8 mouse cellular contexts compared by ENCODE assay signal in genomic region chr11:75655621-75656545, GRCm38 (mm10). TPM values are rescaled to one million over a fixed set of nuclear protein-coding genes. Genes with fewer than 3 reads are reported as not detected.
DNase-seq lines count a peak whose midpoint lies in the region; ATAC-seq and TF ChIP-seq lines count a peak whose summit lies in the region.

No protein-coding gene starts in this region.

- peak overlapping the region; percentile 82 for H3K9ac ChIP-seq in ES-E14 (ENCODE audit: insufficient read depth, low read depth, low read length, poor library complexity, severe bottlenecking)
- H3K9ac ChIP-seq in forebrain, embryonic 16.5 days (replicated peaks; ENCODE audit: low read depth, low read length), result peak overlapping the region; percentile 77

- 1% methylated on average over 75 of the region's 78 CpGs for WGBS in forebrain, embryonic 16.5 days
- 1% methylated on average over 69 of the region's 78 CpGs for WGBS in macrophage (ENCODE audit: missing documents)

- in situ Hi-C loops in ES-E14 (cut with MboI; ENCODE audit: low sequenced_read_pairs in 2 of 2, unreplicated experiment in 2 of 2), result no loop called here

- intact Hi-C loops in left cerebral cortex, postnatal 10 days (cut with DNase I), result no loop called here

- ATAC-seq in forebrain, embryonic 16.5 days, result peak; percentile 37; the same call in 1 of the 2 replicates

- H3K4me2 ChIP-seq in forebrain, embryonic 16.5 days (ENCODE audit: low read length), result peak overlapping the region; percentile 99

- H3K4me3 ChIP-seq in ES-E14 (ENCODE audit: insufficient read depth in 1 of 2, low read depth in 1 of 2, low read length in 2 of 2, poor library complexity in 1 of 2, severe bottlenecking in 1 of 2) (peak overlapping the region; percentile 82 to 85), macrophage (ENCODE audit: inconsistent target) (peak overlapping the region; percentile 66)
- H3K4me3 ChIP-seq in forebrain, embryonic 16.5 days (replicated peaks; ENCODE audit: low read length), result peak overlapping the region; percentile 74

- H3K36me3 ChIP-seq in ES-E14 (ENCODE audit: control insufficient read depth, insufficient read depth, low read length, poor library complexity, severe bottlenecking) (peaks cover 33% of the 10 kb centered on the region), macrophage (ENCODE audit: inconsistent target) (peaks cover 28% of the 10 kb centered on the region)
- H3K36me3 ChIP-seq in forebrain, embryonic 16.5 days (ENCODE audit: control insufficient read depth, insufficient read depth), result peaks cover 2% of the 10 kb centered on the region; the same call in 1 of the 2 replicates

- H3K9me3 ChIP-seq in ES-E14 (ENCODE audit: control insufficient read depth, insufficient read depth, low read depth, low read length), result no peaks in the 10 kb centered on the region
- no peaks in the 10 kb centered on the region for H3K9me3 ChIP-seq in forebrain, embryonic 16.5 days (ENCODE audit: control insufficient read depth, low read length)

- H3K27me3 ChIP-seq in forebrain, embryonic 16.5 days (replicated peaks; ENCODE audit: control insufficient read depth, insufficient read depth, low read length), result peaks cover 9% of the 10 kb centered on the region

- no peak for DNase-seq in ES-E14 (ENCODE audit: low read depth, low spot score)
- peak; percentile 45 for DNase-seq in c-Kit-positive CD71-positive TER-119-negative erythroid progenitor cells, embryonic 14.5 days (ENCODE audit: low read depth)
- DNase-seq in heart, postnatal 4 days, result peak; percentile 84
- DNase-seq in left cerebral cortex, postnatal 10 days (ENCODE audit: extremely low spot score in 1 of 2, low spot score in 2 of 2), result peak; percentile 58 to 87
- peak; percentile 66 for DNase-seq in right cerebral cortex, postnatal 14 days
- peak; percentile 46 for DNase-seq in urinary bladder, postnatal 10 days (ENCODE audit: low spot score)

- H3K4me1 ChIP-seq in ES-E14 (ENCODE audit: control insufficient read depth in 2 of 2, insufficient read depth in 2 of 2, low read length in 2 of 2, poor library complexity in 1 of 2), result peaks cover 8 to 23% of the 10 kb centered on the region in 2 experiments; a peak in 3 of 4 replicates
- peaks cover 41% of the 10 kb centered on the region for H3K4me1 ChIP-seq in forebrain, embryonic 16.5 days (replicated peaks; ENCODE audit: control insufficient read depth, insufficient read depth, low read length)

- H3K79me2 ChIP-seq in macrophage (ENCODE audit: inconsistent target), result peaks cover 62% of the 10 kb centered on the region

- H3K27ac ChIP-seq in ES-E14 (ENCODE audit: insufficient read depth, low read depth, low read length, poor library complexity, severe bottlenecking) (peak overlapping the region; percentile 42; the same call in 1 of the 2 replicates), macrophage (peak overlapping the region; percentile 95)
- H3K27ac ChIP-seq in forebrain, embryonic 16.5 days (ENCODE audit: low read length), result no peak overlapping the region

TF ChIP-seq in ES-E14, 5 proteins besides CTCF, POLR2A, EP300 and RAD21:
- TF ChIP-seq ZNF384 (IDR thresholded peaks at IDR 0.05; ENCODE audit: low read depth, low read length), result no peak
- TF ChIP-seq CHD2 (IDR thresholded peaks at IDR 0.05; ENCODE audit: low read depth, low read length), result no peak
- no peak for TF ChIP-seq MAFK (IDR thresholded peaks at IDR 0.05; ENCODE audit: insufficient read depth, low read depth, low read length)
- TF ChIP-seq HCFC1 (IDR thresholded peaks at IDR 0.05; ENCODE audit: borderline replicate concordance, insufficient read depth, low read length), result no peak
- no peak for TF ChIP-seq ZC3H11A (IDR thresholded peaks at IDR 0.05; ENCODE audit: borderline replicate concordance, low read depth, low read length)

RNA-seq across cellular contexts. Expression of gene Myo1c, which starts 5.6 kb away (rescaled TPM):
- 62.8 and 62.9 TPM in 2 replicates for total RNA-seq in ES-E14 (2012; rRNA removed)
- 11.3 and 11.9 TPM in 2 replicates for polyA plus RNA-seq in forebrain, embryonic 16.5 days (2015; fragmentation: Nextera tagmentation; extraction: Ambion mirVana)
- 100 to 1,000 TPM; 158 to 160 TPM for total RNA-seq in heart, postnatal 4 days (2021)
- total RNA-seq in left cerebral cortex, postnatal 10 days (2021), result 10 to 100 TPM; 27.3 to 30.8 TPM
- total RNA-seq in macrophage (2018; cell fraction: chromatin; rRNA removed), result 100 to 1,000 TPM; 148 to 797 (median 256) TPM
- 100 to 1,000 TPM in 2 of 26 experiments, 10 to 100 TPM in 24; 62.7 to 107 (median 85.7) TPM for total RNA-seq in macrophage (2018; cell fraction: cytosol; rRNA removed)
- total RNA-seq in macrophage (2018; cell fraction: nucleus; rRNA removed), result 100 to 1,000 TPM in 23 of 26 experiments, 10 to 100 TPM in 3; 87.8 to 217 (median 136) TPM
- 62.9 to 77.4 TPM (median 64.6 TPM) in 3 replicates for polyA plus RNA-seq in macrophage (2018)

RNA-seq across cellular contexts. Expression of gene Crk, which starts 23.2 kb away (rescaled TPM):
- 68.1 and 71.3 TPM in 2 replicates for total RNA-seq in ES-E14 (2012; rRNA removed)
- polyA plus RNA-seq in forebrain, embryonic 16.5 days (2015; fragmentation: Nextera tagmentation; extraction: Ambion mirVana), result 130 and 142 TPM in 2 replicates
- total RNA-seq in heart, postnatal 4 days (2021), result 100 to 1,000 TPM; 117 to 123 TPM
- 100 to 1,000 TPM; 123 to 129 TPM for total RNA-seq in left cerebral cortex, postnatal 10 days (2021)
- total RNA-seq in macrophage (2018; cell fraction: chromatin; rRNA removed), result 100 to 1,000 TPM; 135 to 258 (median 172) TPM
- total RNA-seq in macrophage (2018; cell fraction: cytosol; rRNA removed), result 100 to 1,000 TPM in 3 of 26 experiments, 10 to 100 TPM in 23; 72.1 to 124 (median 81.7) TPM
- total RNA-seq in macrophage (2018; cell fraction: nucleus; rRNA removed), result 100 to 1,000 TPM in 25 of 26 experiments, 10 to 100 TPM in 1; 97.0 to 221 (median 127) TPM
- 52.3 to 73.1 TPM (median 60.5 TPM) in 3 replicates for polyA plus RNA-seq in macrophage (2018)

RNA-seq across cellular contexts. Expression of gene Inpp5k, which starts 25.1 kb away (rescaled TPM):
- total RNA-seq in ES-E14 (2012; rRNA removed), result 12.2 and 13.8 TPM in 2 replicates
- 54.4 and 59.3 TPM in 2 replicates for polyA plus RNA-seq in forebrain, embryonic 16.5 days (2015; fragmentation: Nextera tagmentation; extraction: Ambion mirVana)
- total RNA-seq in heart, postnatal 4 days (2021), result 10 to 100 TPM; 23.4 to 26.9 TPM
- total RNA-seq in left cerebral cortex, postnatal 10 days (2021), result 10 to 100 TPM; 44.2 to 50.3 TPM
- total RNA-seq in macrophage (2018; cell fraction: chromatin; rRNA removed), result 100 to 1,000 TPM in 17 of 26 experiments, 10 to 100 TPM in 9; 32.1 to 200 (median 143) TPM
- 10 to 100 TPM; 29.2 to 51.8 (median 41.0) TPM for total RNA-seq in macrophage (2018; cell fraction: cytosol; rRNA removed)
- 100 to 1,000 TPM in 12 of 26 experiments, 10 to 100 TPM in 14; 30.5 to 167 (median 94.2) TPM for total RNA-seq in macrophage (2018; cell fraction: nucleus; rRNA removed)
- 20.3 to 48.0 TPM (median 38.4 TPM) in 3 replicates for polyA plus RNA-seq in macrophage (2018)
